Mouse (Mus musculus): ENCODE measurements around the gene Zfp579. TPM values are rescaled to one million over a fixed set of nuclear protein-coding genes. Genes with fewer than 3 reads are reported as not detected.

The Zfp579 gene
- total RNA-seq, 2 experiments from 2014 or later, result 58.7 to 61.7 TPM

DNA sequence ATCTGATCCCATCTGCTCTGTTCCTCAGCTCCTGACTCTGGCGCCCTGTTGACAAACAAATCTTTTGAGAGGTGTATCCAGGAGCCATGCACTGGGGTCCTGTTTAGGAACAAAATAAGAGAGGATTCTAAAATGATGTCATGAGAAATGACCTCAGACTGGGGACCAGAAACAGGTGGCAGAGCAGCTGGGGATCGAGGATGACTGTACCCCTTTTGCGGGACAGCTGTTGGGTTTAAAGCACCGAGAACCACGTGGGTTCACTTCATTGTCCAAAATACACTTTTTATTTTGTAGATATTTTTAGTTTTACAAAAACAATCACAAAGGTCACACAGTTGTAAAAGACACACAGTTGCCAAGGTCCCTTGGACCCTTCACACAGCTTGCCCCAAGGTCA lies 31.0 kb downstream of the Zfp579 start:
- no peak for DNase-seq
- intact Hi-C loops (cut with DNase I), result no loop called here

DNA sequence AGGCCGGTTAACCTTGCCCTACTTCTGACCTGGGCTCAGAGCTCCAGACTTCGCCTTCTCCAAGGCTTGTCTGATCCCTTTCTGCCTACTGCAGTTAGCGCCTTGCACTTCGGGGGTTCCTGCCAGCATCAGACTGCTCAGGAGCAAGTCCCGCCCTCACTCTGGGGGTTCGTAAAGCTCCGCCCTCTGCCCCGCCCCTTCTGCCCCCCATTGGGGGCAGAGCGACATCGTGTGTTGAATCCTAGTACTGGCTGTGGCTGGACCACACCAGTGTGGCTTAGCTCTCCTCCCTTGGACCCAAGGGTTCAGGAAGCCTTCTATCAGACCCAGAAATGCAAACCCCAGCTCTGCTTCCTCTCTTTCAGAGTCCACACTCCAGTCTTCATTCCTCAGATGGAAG lies 31.7 kb downstream of the Zfp579 start, which contains the start of gene Sbk2:
Sbk2 (minus strand) TSS at position 135 of the 400 bp plus-strand sequence.
- intact Hi-C loops (cut with DNase I), result no loop called here
- peak; percentile 66 for DNase-seq

DNA sequence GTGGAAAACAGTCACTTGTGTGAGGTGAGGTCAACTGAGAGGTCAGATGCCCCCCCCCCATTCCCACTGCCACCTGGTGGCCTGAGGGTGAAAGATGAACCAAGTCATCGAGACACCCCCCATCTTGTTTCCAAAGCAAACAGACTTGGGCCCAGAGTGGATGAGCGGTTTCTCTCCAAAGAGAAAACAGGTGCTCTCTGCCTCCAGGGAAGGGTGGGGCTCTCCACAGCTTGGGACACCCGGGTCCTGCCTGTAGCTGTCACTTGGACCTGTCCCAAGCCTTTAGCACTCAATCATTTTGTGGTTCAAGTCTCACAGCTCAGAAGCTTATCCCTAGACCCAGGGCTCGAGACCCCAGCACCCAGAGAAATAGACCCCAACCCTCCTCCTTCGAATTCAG lies 32.4 kb downstream of the Zfp579 start:
- intact Hi-C loops (cut with DNase I), result no loop called here

DNA sequence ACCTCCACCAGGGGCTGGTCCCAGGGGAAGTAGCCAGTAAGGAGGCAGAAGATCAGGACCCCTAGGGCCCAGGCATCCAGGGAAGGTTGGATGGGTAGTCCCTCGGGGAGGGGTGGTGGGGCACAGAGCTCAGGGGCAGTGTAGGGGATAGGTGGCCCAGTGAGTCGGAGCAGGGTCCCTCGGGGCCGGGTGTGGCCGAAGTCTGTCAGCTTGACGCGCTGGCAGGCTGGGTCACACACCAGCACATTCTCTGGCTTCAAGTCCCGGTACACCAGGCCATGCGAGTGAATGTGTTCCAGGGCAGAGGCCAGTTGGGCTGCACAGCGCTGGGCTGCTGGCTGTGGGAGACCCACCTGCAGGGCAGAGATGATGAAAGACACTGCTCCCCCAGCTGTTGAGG lies 38.6 kb downstream of the Zfp579 start:
- intact Hi-C loops (cut with DNase I), result no loop called here
- DNase-seq, result no peak

More for the DNA sequence above, 32.4 kb downstream of the Zfp579 start:
- DNase-seq, result no peak

DNA sequence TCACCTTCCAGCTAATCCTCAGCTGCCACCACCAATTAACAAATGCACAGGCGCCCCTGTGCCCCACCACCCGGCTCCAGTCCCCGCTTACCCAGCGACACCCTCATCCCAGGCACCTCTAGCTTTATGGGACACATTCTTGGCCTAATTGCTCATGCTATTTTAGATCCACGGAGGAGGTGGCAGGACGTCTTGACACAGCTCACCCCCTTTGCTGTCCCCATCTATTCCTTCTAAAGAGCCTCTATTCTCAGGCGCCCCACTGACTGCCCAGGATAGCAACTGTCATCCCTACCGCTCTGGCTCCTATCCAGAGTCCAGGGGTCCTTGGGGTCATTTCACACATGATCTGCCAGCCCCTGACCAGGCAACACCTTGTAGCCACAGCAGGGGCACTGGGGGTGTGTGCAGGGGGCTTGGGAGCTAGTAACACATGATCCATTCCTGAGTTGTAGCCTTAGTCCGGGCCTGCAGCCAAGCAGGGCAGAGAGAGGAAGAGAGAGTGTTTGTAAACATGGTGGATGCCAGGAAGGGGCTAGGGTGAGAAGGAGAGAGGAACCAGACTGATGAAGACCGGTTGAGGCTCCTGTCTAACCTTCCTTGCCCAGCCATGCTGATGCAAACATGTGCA lies 42.0 kb downstream of the Zfp579 start:
- peak; percentile 42 for DNase-seq
- intact Hi-C loops (cut with DNase I), result no loop called here

DNA sequence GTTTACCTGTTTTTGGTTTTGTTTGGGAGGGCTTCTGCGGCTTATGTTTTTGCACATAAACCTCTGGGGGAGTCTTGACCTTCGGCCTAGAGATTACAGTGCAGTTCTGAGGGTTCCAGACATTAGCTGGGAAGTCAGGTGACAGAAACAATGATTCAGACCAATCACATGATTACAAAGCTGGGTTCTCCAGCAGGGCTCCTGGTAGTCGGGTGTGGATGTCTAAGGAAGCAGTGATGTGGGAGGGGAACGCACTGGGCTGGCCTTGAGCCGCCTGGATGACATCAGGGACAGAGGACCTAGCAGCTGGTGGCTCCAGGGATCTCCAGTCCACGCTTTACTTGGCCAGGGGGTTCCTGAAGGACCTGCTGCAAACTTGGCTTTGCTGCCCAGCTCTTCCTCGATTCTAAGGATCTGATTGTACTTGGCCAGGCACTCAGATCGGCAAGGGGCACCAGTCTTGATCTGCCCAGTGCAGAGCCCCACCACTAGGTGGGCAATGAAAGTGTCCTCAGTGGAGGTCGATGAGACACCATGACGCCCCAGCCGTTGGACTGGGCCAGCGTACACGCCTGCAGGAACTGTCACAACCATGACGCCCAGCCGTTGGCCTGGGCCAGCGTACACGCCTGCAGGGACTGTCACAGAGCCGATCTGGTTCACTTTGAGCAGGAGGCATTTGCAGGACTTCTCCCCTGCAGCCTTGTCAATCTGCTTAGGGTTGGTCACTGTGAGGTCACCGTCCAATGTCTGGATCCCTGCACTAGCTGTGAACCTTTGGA lies 45.2 kb downstream of the Zfp579 start:
- intact Hi-C loops (cut with DNase I), result no loop called here
- DNase-seq, result no peak

DNA sequence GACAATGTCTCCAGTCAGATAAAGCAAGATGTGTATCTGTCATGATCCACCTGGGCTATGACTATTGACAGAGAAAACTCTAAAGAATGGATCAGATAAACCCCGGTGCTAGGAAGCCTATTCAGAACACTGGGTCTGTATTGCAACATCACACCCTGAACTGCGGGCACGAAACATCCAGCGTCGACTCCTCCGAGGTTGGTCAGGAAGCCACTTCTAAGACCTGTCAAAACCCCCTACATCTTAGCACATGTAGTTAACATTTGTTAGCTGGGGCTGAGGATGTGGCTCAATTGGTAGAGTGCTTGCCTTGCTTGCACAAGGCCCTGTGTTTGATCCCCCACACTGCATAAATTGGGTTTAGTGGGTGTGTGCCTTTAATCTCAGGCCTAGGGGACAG lies 47.6 kb downstream of the Zfp579 start:
- no peak for DNase-seq
- intact Hi-C loops (cut with DNase I), result no loop called here

DNA sequence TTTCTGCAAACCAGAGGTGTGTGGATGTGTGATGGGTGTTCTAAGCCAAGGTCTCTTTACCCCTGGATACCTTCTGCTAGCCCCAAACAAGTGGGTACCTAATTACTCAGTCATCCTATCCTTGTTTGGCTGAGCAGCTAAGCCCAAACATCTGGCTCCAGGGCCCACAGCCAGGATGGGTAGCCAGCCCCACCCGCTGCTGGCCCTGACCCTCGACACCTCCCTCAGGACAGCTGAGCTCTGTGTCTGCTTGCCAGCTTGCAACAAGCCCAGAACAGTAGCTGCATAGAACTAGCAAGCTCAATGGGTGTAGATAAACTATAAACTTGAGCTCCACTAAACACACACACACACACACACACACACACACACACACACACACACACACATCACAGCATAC lies 48.1 kb downstream of the Zfp579 start:
- DNase-seq, result peak; percentile 51
- intact Hi-C loops (cut with DNase I), result no loop called here

DNA sequence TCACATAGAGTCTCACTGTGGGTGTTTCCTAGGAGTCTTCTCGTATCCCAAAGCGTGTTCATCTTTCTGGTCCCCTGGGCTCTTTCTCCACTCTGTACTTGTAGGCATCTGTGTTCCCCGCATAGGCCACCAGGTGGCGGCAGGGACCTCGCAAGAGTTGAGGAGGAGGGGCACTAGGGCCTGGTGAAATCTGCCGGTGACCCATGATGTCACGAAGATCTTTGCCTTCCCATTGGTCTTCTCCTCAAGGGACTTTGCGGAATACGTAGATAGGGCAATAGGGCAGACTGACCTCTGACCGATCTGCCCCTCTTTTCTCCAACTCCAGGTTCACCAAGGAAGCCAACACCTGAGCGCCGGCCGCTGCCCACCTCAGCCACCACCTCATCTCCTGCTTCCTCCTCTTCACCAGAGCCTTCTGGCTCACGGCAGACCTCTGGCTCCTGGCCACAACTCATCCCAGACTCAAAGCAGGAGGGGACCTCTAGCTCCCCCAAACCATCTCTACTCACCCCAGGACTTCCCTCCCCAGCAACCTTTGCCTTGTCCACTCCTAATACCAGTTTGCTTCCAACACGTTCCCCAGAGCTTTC lies 52.6 kb downstream of the Zfp579 start:
- intact Hi-C loops (cut with DNase I), result no loop called here
- DNase-seq, result peak; percentile 93

DNA sequence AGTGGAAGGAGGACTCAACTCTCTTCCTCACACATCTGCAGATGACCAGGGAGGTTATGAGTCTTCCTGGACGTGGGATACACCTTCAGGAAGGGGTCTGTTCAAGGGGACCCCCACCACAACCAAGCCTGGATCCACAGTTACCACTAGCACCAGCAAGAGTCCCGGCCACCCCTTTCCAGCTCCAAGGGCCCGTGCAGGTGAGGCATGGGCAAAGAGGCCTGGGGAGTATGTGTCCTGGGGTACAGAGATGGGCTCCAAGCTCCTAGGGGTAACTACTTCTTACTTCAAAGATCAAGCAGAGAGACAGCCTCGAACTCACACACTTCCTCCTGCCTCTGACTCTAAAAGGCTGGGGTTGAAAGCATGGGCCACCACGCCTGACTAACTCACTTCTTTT lies 53.3 kb downstream of the Zfp579 start:
- DNase-seq, result no peak
- intact Hi-C loops (cut with DNase I), result no loop called here

DNA sequence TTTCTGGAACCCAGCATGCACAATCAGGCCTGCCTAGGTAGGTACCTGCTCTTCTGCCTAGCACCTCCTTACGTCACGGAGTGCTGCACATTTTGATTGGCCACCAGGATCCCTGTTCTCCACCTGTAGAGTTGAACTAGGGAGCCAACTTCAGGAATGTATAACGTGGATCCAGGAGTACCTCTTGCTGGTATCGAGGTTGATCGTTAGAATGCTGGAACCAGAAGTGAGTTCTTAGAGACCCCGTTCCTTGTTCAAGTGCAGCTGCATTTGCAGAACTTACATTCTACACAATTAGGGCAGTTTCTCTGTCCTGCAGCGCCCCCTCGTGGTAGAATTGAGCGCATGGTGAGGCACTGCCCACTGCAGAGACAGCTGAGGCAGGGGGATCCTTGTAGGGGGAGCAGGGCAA lies 55.9 kb downstream of the Zfp579 start:
- intact Hi-C loops (cut with DNase I), result no loop called here
- peak; percentile 81 for DNase-seq

DNA sequence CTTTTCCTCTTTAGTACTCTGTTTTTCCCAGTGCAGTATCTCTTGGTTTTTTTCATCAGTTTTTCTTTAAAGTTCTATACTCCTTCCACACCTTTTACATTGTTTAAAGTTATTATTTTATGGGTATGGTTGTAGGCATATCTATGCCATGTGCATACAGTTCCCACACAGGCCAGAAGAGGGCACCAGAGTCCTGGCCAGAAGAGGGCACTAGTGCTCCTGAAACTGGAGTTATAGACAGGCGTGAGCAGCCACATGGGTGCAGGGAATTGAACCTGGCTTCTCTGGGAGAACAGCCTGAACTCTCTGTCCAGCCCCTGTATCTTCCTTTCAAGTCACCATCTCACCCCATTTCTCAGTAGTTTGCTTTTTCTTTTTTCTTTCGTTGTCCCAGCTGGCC lies 57.5 kb downstream of the Zfp579 start:
- intact Hi-C loops (cut with DNase I), result loop anchor here (10.0 kb wide), 1 partner anchor 106 kb away; no protein-coding TSS in a partner anchor
- peak; percentile 78 for DNase-seq

DNA sequence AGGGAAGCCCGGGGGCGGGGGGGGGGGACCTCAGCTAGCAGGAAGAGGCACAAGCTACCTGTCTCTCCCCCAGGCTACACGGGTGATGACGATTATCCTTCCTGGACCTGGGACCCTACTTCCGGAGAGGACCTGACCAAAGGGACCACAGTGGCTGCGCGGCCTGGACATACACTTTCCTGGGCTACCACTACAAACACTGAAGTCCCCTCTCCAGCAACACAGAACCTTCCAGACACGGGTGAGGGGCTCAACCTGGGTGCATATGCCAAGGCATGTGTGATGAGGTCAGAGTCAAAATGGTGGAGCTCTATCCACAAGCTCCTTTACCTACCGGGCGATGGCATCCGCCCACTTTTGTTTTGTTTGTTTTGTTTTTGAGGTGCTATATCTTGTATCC lies 58.6 kb downstream of the Zfp579 start:
- no peak for DNase-seq
- intact Hi-C loops (cut with DNase I), result loop anchor here (10.0 kb wide), 1 partner anchor 107 kb away; no protein-coding TSS in a partner anchor

DNA sequence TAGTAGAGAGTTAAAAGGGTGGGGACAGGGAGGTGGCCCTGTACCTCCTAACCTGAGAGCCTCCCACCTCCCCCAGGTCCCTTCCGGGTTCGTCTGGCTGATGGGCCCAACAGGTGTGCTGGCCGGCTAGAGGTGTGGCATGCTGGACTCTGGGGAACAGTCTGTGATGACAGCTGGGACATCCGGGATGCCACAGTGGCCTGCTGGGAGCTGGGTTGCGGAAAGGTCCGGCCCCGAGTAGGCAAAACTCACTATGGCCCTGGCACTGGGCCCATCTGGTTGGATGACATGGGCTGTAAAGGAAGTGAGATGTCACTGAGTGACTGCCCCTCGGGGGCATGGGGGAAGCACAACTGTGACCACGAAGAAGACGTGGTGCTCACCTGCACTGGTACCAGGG lies 59.1 kb downstream of the Zfp579 start:
- intact Hi-C loops (cut with DNase I), result loop anchor here (10.0 kb wide), 1 partner anchor 108 kb away; no protein-coding TSS in a partner anchor
- no peak for DNase-seq

DNA sequence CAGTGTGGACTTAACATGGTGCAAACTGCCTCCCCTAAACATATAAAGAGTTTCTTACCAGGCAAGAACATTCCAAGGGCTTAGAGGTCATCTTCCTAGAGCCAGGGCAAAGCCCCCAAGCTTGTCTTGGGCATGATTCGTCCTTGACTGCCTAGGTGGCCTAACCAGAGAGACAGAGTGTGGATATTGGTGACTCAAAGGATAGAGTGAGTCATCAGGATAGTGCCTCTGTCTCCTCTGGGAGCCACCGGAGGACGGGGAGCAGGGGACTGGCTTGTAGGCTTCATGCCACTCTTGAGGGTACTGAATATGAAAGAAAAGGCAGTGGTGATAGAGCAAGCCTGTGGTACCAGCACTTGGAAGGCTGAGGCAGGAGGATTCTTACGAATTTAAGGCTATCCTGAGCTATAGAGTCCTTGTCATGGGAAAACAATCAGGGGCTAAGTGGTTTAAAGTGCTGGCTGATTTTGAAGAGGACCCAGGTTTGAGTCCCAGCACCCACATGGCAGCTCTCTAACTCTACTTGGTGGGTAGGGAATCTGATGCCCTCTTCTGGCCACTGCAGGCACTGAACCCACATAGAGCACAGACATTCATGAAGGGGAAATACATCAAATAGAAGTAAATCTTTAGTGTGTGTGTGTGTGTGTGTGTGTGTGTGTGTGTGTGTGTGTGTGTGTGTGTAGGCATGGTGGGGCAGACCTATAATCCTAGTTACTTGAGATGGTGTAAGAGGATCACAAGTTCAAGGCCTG lies 61.6 kb downstream of the Zfp579 start:
- intact Hi-C loops (cut with DNase I), result loop anchor here (10.0 kb wide), 1 partner anchor 110 kb away; no protein-coding TSS in a partner anchor
- no peak for DNase-seq

Other genes starting within 250 kb of the Zfp579 start
- 1 to 10 TPM; 7.3 to 8.8 TPM for gene Cox6b2, start 243.1 kb downstream of the Zfp579 start, total RNA-seq (2021)
- gene Fam71e2, start 224.9 kb downstream of the Zfp579 start, total RNA-seq (2021), result not detected
- gene Il11, start 213.3 kb downstream of the Zfp579 start, total RNA-seq (2021), result 1 to 10 TPM in 1 of 2 experiments, under 1 TPM in 1; 0.82 to 1.2 TPM
- gene Tmem190, start 213.2 kb downstream of the Zfp579 start, total RNA-seq (2021), result not detected
- 1 to 10 TPM; 5.5 to 6.0 TPM for gene Tmem238, start 206.5 kb downstream of the Zfp579 start, total RNA-seq (2021)
- gene Rpl28, start 203.3 kb downstream of the Zfp579 start, total RNA-seq (2021), result 100 to 1,000 TPM; 603 to 645 TPM
- 100 to 1,000 TPM; 176 to 203 TPM for gene Ube2s, start 183.6 kb downstream of the Zfp579 start, total RNA-seq (2021)
- gene Shisa7, start 151.5 kb downstream of the Zfp579 start, total RNA-seq (2021), result 100 to 1,000 TPM; 112 to 126 TPM
- gene Isoc2b, start 125.9 kb downstream of the Zfp579 start, total RNA-seq (2021), result 1 to 10 TPM; 1.2 to 1.9 TPM
- 1 to 10 TPM; 6.2 to 6.5 TPM for gene Isoc2a, start 119.0 kb downstream of the Zfp579 start, total RNA-seq (2021)
- under 1 TPM; 0.50 to 0.74 TPM for gene Gm36210, start 89.6 kb downstream of the Zfp579 start, total RNA-seq (2021)
- gene Zfp628, start 80.9 kb downstream of the Zfp579 start, total RNA-seq (2021), result 10 to 100 TPM; 21.1 to 21.4 TPM
- gene Nat14, start 74.1 kb downstream of the Zfp579 start, total RNA-seq (2021), result 10 to 100 TPM; 50.8 to 51.5 TPM
- gene Ssc5d, start 70.4 kb downstream of the Zfp579 start, total RNA-seq (2021), result 1 to 10 TPM; 3.1 to 3.6 TPM
- not detected for gene Sbk2, start 31.8 kb downstream of the Zfp579 start, total RNA-seq (2021)
- 1 to 10 TPM; 1.4 to 1.5 TPM for gene Sbk3, start 25.0 kb downstream of the Zfp579 start, total RNA-seq (2021)
- gene Zfp524, start 18.3 kb upstream of the Zfp579 start, total RNA-seq (2021), result 1 to 10 TPM; 3.9 to 5.0 TPM
- 10 to 100 TPM; 28.0 to 31.4 TPM for gene Fiz1, start 18.5 kb upstream of the Zfp579 start, total RNA-seq (2021)
- gene Gm44973, start 19.3 kb upstream of the Zfp579 start, total RNA-seq (2021), result not detected
- 10 to 100 TPM; 43.8 to 45.9 TPM for gene Zfp865, start 24.2 kb upstream of the Zfp579 start, total RNA-seq (2021)
- gene Ccdc106, start 24.4 kb upstream of the Zfp579 start, total RNA-seq (2021), result 10 to 100 TPM; 50.4 to 61.6 TPM
- gene 4632433K11Rik, start 38.0 kb upstream of the Zfp579 start, total RNA-seq (2021), result not detected
- 1 to 10 TPM; 5.2 to 5.6 TPM for gene Zfp784, start 42.3 kb upstream of the Zfp579 start, total RNA-seq (2021)
- 10 to 100 TPM; 65.0 to 65.4 TPM for gene Zfp580, start 55.4 kb upstream of the Zfp579 start, total RNA-seq (2021)
- 100 to 1,000 TPM; 222 to 229 TPM for gene U2af2, start 66.0 kb upstream of the Zfp579 start, total RNA-seq (2021)
- gene Epn1, start 84.1 kb upstream of the Zfp579 start, total RNA-seq (2021), result 100 to 1,000 TPM; 301 to 316 TPM
- not detected for gene Rfpl4, start 120.8 kb upstream of the Zfp579 start, total RNA-seq (2021)
- not detected for gene Rasl2-9, start 129.8 kb upstream of the Zfp579 start, total RNA-seq (2021)
- gene Vmn1r55, start 153.5 kb upstream of the Zfp579 start, total RNA-seq (2021), result not detected
- gene Vmn1r56, start 200.6 kb upstream of the Zfp579 start, total RNA-seq (2021), result not detected
- not detected for gene Vmn1r57, start 222.3 kb upstream of the Zfp579 start, total RNA-seq (2021)

Measured in left cerebral cortex, postnatal 4 days (tissue).